Mouse (Mus musculus) monocyte, adult 59 days (primary cell): ENCODE data around the gene Zfp109. TPM values are rescaled to one million over a fixed set of nuclear protein-coding genes. Genes with fewer than 3 reads are reported as not detected.

Experiments used
- total RNA-seq, 2 experiments: library from RNA; stranded (reverse); gene quantifications; one replicate each; pipeline ENCODE4 v1.2.4; 2023

The Zfp109 gene
- total RNA-seq = 1 to 10 TPM; 2.3 to 2.6 TPM

DNA sequence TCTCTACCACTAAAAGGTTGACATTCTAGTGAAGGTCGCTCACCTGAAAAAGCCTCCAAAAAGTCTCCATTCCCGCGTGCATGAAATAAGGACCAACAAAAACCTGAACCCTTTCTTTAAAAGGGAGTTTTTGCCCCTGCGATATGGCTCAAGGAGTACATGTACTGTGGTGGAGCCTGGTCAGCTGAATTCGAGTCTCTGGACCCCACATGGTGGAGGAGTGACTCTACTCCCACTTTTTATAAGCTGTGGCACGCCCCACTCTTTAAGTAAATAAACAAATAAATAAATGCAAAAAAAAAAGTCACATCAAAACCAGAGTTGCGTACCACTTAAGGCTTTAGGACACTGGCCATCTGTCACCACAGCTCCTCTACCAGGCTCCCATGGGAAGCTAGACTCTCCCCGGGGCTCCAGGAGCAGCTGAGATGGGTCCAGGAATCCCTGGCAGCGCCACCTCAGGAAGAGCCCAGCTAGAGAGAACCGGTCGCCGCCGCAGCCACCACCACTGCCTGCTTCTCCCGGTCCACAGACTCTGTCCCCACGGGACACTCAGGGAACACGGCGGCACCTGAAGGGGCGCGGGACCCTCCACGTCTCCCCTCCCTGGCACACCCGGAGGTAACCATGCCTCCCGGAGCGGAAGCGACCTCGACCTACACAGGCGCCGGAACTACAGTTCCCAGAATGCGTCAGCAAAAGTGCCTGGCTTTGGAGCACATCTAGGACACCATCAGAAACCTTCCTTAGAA lies at the start of gene Zfp109:
TSS of gene Zfp109 (minus strand) at position 521 of the 752 bp plus-strand sequence.

DNA sequence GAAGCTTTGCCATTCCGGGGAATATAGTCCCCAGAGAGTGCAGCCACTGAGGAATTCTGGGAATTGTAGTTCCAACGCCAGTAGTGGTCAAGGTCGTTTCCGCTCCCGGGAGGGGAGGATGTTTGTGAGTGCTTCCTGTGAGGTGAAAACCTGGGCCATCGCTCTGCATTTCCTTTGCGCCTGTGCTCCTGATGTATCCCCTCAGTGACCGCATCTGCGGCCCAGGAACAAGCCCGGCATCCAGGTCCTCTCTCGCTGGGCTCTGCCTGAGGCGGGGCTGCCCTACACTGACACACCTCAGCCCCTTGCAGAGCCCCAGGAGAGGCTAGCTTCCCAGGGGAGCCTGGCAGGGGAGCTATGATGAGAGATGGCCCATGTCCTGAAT lies 32.9 kb upstream of the Zfp109 start, which contains the start of gene Zfp93:
TSS of gene Zfp93 (plus strand) at position 133 of the 385 bp plus-strand sequence.

DNA sequence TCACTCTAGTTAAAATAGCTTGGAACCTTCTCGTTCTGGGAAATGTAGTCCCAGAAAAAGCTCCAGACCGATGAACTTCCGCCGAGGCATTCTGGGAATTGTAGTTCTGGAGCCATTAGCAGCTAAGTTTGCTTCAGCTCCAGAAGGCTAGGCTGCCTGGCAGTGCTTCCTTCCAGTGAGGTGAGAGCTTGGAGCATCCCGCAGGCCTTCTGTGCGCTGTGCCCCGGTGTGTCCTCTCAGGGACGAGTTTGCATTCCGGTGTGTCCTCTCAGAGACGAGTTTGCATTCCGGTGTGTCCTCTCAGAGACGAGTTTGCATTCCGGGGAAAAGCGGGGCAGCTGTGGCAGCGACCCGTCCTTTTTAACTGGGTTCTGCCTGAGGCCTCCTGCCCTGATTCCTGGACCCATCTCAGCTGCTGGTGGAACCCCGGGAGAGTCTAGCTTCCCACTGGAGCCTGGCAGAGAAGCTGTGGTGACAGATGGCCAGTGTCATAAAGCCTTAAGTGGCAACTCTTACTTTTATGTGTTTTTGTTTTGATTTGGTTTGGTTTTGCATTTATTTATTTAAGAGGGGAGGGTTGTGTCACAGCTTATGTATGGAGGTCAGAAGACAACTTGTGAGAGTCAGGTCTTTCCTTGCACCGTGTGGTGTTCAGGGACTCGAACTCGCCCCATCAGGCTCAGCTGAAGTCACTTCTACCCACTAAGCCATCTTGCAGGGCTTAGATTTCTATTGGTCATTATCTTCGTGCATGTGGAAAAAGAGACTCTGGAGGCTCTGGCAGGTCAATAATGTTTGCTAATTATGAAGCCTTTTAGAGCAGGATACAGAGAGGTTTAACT lies 17.5 kb upstream of the Zfp109 start, which contains the start of gene Zfp108:
TSS of gene Zfp108 (plus strand) at position 162 of the 842 bp plus-strand sequence.

DNA sequence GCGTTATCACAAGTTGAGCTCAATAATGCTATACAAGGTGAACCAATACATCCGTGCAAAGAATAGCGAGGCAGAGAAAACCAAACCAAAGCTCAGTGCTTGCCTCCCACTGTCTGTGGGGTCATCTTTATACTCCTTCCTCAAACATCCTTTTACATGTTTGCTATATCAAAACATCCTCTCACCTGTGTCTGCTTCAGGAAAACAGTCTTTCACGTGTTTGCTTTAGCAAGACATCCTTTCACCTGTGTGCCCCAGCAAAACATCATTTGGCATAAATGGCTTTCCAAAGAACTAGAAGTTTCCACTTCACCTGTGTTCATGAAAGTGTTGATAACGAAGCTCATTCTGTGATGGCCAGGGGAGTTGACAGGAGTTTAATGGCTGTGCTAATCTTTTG lies 26.0 kb downstream of the Zfp109 start, which contains the start of gene Zfp111:
TSS of gene Zfp111 (minus strand) at position 101 of the 400 bp plus-strand sequence.

Other genes starting within 250 kb of the Zfp109 start
- gene V1rd19, start 235.9 kb downstream of the Zfp109 start, total RNA-seq = not detected
- not detected for gene Vmn1r183, start 184.3 kb downstream of the Zfp109 start, total RNA-seq
- gene Zfp180, start 155.6 kb downstream of the Zfp109 start, total RNA-seq = 10 to 100 TPM; 18.8 to 20.5 TPM
- gene Zfp112, start 125.2 kb downstream of the Zfp109 start, total RNA-seq = 1 to 10 TPM; 1.9 to 2.2 TPM
- gene Zfp235, start 103.4 kb downstream of the Zfp109 start, total RNA-seq = 1 to 10 TPM; 4.7 to 5.1 TPM
- gene Zfp114, start 62.5 kb downstream of the Zfp109 start, total RNA-seq = not detected
- gene Zfp111, start 26.1 kb downstream of the Zfp109 start, total RNA-seq = 1 to 10 TPM; 3.3 to 4.2 TPM
- under 1 TPM; 0.46 to 0.50 TPM for gene Zfp108, start 17.2 kb upstream of the Zfp109 start, total RNA-seq
- gene Zfp93, start 32.9 kb upstream of the Zfp109 start, total RNA-seq = under 1 TPM; 0.13 to 0.91 TPM
- 1 to 10 TPM; 5.7 to 8.2 TPM for gene Zfp61, start 63.7 kb upstream of the Zfp109 start, total RNA-seq
- 1 to 10 TPM; 1.8 to 2.2 TPM for gene Zfp94, start 79.1 kb upstream of the Zfp109 start, total RNA-seq
- gene Tescl, start 96.4 kb upstream of the Zfp109 start, total RNA-seq = not detected
- not detected for gene Lypd5, start 111.6 kb upstream of the Zfp109 start, total RNA-seq
- gene Kcnn4, start 132.7 kb upstream of the Zfp109 start, total RNA-seq = 10 to 100 TPM; 12.7 to 20.6 TPM
- 10 to 100 TPM; 55.8 to 62.5 TPM for gene Smg9, start 162.1 kb upstream of the Zfp109 start, total RNA-seq
- 1 to 10 TPM; 3.3 to 8.2 TPM for gene Irgc1, start 214.7 kb upstream of the Zfp109 start, total RNA-seq
- 100 to 1,000 TPM; 744 to 846 TPM for gene Plaur, start 224.9 kb upstream of the Zfp109 start, total RNA-seq
- gene Cadm4, start 244.5 kb upstream of the Zfp109 start, total RNA-seq = not detected